Mouse (Mus musculus) cerebellum, adult 8-10 months (tissue): ENCODE measurements around the gene Patl1.
"Not testable (repeated sequence)": the region's sequence is repeated elsewhere in the genome, so short reads cannot be mapped to it uniquely, and the experiment has no call there.

Experiments
- DNase-seq: peaks from one replicate; pipeline ENCODE4 v3.0.0; 2022

Gene Patl1

DNA sequence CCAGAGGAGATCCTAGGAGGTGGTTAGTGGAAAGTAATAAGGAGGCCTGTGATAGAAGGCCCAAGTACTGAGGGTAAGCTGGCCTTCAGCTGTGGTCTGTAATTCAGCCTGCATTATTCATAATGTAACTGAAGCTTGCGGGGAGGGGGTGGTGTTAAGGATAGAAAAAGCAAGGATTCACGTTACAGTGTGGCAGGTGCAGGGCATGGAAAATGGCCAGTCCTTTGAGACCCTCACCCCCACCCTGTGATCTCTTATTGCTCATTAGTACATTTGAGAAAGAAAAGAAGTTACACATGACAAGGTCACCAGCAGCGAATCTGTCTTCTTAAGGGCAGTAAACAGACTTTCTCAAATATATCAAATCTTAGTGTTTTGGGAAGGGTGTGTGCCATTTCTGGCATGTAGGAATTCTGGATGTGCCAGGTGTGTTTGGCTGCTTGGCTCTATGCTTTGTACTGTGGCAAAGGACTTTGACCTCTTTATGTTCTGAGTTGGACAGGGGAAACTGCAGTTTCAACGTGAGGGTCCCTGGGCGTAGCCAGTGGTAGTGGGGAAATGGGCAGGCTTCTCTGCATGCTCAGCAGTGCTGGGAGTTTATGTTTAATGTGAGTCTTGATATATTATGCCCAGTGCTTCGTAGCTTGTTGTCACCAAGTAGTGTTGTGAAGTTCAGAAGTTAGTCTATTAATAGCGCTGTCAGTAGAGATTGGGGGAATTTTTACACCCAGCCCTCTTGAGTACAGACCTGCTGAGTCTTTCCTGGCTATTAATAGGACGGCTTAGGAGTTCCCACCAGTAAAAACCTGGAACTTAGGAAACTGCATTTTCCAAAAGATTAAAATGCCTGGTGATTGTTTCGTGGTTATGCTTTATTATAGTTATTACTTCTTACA lies 57.2 kb downstream of the Patl1 start:
- no peak for DNase-seq

DNA sequence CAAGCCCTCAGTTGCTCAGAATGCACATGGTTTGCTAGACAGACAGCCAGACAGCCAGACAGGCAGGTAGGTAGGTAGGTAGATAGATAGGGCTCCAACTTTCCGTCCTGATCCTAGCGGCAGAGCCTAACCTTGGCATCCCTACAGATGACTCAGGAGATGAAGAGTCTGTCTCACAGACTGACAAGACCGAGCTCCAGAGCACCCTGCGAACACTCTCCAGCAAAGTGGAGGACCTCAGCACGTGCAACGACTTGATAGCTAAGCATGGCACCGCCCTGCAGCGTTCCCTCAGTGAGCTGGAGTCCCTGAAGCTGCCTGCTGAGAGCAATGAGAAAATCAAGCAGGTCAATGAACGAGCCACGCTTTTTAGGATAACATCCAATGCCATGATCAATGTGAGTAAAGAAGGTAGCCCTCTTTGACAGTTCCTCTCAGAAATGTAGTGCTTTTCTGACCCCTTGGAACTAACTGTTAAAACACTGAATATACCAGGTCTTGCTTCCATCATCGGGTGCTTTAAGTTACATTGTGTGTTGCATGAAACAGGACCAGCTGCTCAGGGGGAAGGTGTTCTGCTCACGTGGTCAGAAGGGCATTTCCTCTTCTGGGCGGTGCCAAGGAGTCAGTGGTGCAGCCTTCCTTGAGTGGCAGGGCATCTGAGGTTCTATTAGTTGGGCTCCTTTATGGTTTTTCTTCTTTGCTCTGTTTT lies 61.5 kb downstream of the Patl1 start:
- no peak for DNase-seq

- DNase-seq: no peak
Measured at GRCm38 (mm10) chr19:11974223-11974540, 62.0 kb downstream of the Patl1 start.

- no peak for DNase-seq
Measured at GRCm38 (mm10) chr19:11975683-11976082, 63.5 kb downstream of the Patl1 start.

- DNase-seq: no peak
Measured at GRCm38 (mm10) chr19:11977363-11977762, 65.2 kb downstream of the Patl1 start.

DNA sequence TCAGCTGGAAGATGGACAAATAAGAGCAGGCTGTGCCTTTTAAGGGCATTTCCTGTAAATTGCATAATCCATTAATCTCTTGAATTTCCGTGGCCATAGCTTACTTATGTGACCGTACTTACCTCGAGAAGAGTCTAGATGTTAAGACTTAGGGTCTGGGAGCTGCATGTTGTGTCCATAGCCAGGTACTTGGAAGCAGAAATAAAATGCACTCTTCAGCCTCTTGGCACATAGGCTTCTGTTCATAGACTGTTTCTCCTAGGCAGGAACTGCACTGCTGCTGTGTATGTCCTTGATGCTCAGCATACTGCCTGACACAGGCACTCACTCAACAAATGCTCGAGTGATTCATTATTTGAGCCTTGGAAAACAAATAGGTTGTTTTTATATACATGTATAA lies 68.3 kb downstream of the Patl1 start:
- DNase-seq: no peak

DNA sequence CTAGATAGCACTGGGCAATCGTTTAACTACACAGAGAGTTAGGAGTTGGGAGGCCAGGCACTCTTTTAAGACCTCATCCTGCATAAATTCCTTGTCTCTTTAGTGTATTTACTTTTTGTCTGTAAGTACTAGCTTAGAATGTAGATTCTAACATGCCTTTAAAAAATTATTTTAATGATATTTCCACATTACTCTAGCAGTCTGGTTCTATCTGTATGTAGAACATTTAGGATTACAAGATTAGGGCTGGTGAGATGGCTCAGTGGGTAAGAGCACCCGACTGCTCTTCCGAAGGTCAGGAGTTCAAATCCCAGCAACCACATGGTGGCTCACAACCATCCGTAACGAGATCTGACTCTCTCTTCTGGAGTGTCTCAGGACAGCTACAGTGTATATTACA lies 72.4 kb downstream of the Patl1 start:
- DNase-seq: not testable (repeated sequence)

- DNase-seq: no peak
Measured at GRCm38 (mm10) chr19:11987841-11988240, 75.6 kb downstream of the Patl1 start.

DNA sequence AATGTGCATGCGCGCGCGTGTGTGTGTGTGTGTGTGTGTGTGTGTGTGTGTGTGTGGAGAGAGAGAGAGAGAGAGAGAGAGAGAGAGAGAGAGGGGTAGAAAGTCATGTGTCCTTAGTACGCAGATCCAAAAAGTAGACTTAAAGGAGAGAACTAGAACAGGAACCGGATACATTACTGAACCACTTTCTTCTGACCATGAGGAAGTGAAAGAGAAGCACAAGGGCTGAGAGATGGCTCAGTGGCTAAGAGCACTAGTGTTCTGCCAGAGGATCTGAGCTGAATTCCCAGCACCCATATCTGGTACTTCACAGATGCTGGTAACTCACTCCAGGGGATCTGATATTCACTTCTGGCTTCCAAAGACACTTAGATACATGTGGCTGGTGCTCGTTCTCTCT lies 77.1 kb downstream of the Patl1 start:
- no peak for DNase-seq

- no peak for DNase-seq
Measured at GRCm38 (mm10) chr19:11992034-11992433, 79.8 kb downstream of the Patl1 start.

- no peak for DNase-seq
Measured at GRCm38 (mm10) chr19:11992441-11993029, 80.3 kb downstream of the Patl1 start.
